Mouse (Mus musculus) myocyte (in vitro differentiated cells): Measurements from ENCODE around the gene Ctsll3.

Experiments used
- CEBPB ChIP-seq: IDR thresholded peaks from 2 replicates; pipeline ENCODE4 v1.6.1; 2011; ENCODE audit warnings: mild to moderate bottlenecking, moderate library complexity; ENCODE audit not compliant: poor library complexity, insufficient read depth, severe bottlenecking
- MAX ChIP-seq: IDR thresholded peaks from one replicate; pipeline ENCODE4 v1.6.1; 2011; ENCODE audit warnings: low read depth, mild to moderate bottlenecking, control low read depth
- MYOD1 ChIP-seq, 3 experiments: IDR thresholded peaks; one replicate each; pipeline ENCODE4 v1.6.1; 2011; ENCODE audit warnings: control low read depth in 2 of 3, low read depth in 2 of 3, mild to moderate bottlenecking in 2 of 3, moderate library complexity in 1 of 3; ENCODE audit not compliant: insufficient read length in 2 of 3, control insufficient read depth in 1 of 3
- MYOG ChIP-seq, 3 experiments: IDR thresholded peaks; one replicate each; pipeline ENCODE4 v1.6.1; 2011; ENCODE audit warnings: control low read depth in 2 of 3, low read depth in 2 of 3, mild to moderate bottlenecking in 2 of 3; ENCODE audit not compliant: insufficient read length in 2 of 3, control insufficient read depth in 1 of 3, insufficient read depth in 1 of 3
- POLR2A ChIP-seq: IDR thresholded peaks from one replicate; pipeline ENCODE4 v1.6.1; 2011; ENCODE audit warnings: low read depth, mild to moderate bottlenecking, control low read depth, moderate library complexity; ENCODE audit not compliant: insufficient read length
- POLR2AphosphoS2 ChIP-seq: IDR thresholded peaks from one replicate; pipeline ENCODE4 v1.6.1; 2011; ENCODE audit warnings: low read depth, control low read depth; ENCODE audit not compliant: insufficient read length
- TCF12 ChIP-seq: IDR thresholded peaks from one replicate; pipeline ENCODE4 v1.6.1; 2011; ENCODE audit warnings: mild to moderate bottlenecking, control low read depth; ENCODE audit not compliant: poor library complexity, insufficient read depth, severe bottlenecking

DNA sequence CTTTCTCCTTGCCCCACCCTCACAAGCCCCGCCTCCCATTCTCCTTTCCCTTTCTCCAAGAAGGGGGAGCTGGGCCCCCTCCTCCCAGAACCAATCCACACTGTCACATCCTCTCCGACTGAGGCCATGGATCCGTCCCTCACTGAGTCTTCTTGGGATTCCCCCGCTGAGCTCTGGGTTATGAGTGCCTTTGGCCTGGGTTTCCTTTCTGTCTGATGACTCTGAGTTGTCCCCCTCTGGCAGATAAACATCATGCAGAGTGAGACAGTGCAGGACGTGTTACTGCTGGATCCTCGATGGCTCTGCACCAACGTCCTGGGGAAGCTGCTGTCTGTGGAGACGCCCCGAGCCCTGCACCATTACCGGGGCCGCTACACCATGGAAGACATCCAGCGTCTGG lies 42.3 kb downstream of the Ctsll3 start:
- TF ChIP-seq MAX, result no peak
- TF ChIP-seq TCF12, result no peak
- TF ChIP-seq CEBPB, result no peak
- TF ChIP-seq POLR2A, result no peak
- no peak for TF ChIP-seq POLR2AphosphoS2
- TF ChIP-seq MYOG (IDR thresholded peaks at IDR 0.05; ENCODE audit: control insufficient read depth in 1 of 3, insufficient read depth in 1 of 3, insufficient read length in 2 of 3, low read depth in 2 of 3), result no peak
- TF ChIP-seq MYOD1 (IDR thresholded peaks at IDR 0.05; ENCODE audit: control insufficient read depth in 1 of 3, insufficient read length in 2 of 3, low read depth in 2 of 3), result no peak
